Mouse (Mus musculus): ENCODE data around the gene Acat2. TPM values are rescaled to one million over a fixed set of nuclear protein-coding genes. Genes with fewer than 3 reads are reported as not detected.
A peak's percentile ranks its signal among the peaks of the same experiment; 100 is the strongest.
"Not testable (repeated sequence)": the region's sequence is repeated elsewhere in the genome, so short reads cannot be mapped to it uniquely, and the experiment has no call there.

Gene Acat2
- polyA plus RNA-seq, 1 experiment from 2014 or later: 348 TPM

DNA sequence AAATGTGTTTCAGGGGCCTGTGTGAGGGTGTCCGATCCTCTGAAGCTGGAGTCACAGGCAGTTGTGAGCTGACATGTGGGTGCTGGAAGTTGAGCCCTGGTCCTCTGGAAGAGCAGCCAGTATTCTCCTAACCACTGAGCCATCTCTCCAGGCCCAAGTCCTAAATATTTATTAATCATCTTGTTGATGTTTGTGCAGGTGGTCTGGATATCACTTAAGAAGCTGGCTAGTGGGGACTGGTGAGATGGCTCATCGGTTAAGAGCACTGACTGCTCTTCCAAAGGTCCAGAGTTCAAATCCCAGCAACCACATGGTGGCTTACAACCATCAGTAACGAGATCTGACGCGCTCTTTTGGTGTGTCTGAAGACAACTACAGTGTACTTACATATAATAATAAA lies 10.9 kb downstream of the Acat2 start:
- H3K27me3 ChIP-seq: no peaks in the 10 kb centered on the region
- no peaks in the 10 kb centered on the region for H3K4me1 ChIP-seq
- no peak overlapping the region for H3K9ac ChIP-seq
- H3K27ac ChIP-seq: no peak overlapping the region
- H3K36me3 ChIP-seq (ENCODE audit: poor library complexity, severe bottlenecking): peaks cover 76% of the 10 kb centered on the region
- WGBS: 93% methylated on average over 5 of the region's 5 CpGs
- no peak overlapping the region for H3K4me3 ChIP-seq
- no peaks in the 10 kb centered on the region for H3K9me3 ChIP-seq (replicated peaks)
- H3K4me2 ChIP-seq: no peak overlapping the region
- ATAC-seq: no peak

DNA sequence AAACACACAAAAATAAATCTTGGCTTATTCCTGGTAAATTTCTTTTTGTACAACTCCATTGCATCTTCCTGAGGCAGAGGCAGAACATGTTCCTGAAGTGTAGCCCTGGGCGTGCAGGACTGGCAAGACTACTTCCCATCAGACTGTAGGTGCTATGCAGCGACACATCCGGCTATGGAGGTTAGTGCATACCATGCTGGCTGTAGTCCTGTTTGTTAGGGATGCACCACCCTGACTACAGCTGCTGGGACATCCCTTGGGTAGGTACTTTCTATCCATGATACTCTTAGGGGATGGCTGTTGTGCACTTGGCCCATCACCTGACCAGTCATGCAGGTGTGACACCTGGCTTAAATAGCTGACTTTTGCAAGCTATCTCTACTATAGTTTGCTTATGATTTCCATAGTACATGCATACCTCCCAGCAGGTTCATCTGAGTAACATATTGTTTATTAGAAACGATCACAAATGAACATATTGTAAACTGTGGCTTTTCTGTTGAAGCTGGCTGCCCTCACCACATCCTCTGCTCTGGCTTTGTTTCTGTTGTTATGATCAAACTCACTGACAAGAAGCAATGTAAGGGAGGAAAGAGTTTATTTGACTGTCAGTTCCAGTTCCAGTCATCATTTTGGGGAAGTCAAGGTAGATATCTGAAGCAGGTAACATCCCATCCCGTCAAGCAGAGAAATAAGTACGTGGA lies 17.9 kb downstream of the Acat2 start:
- H3K4me3 ChIP-seq: no peak overlapping the region
- H3K9me3 ChIP-seq (replicated peaks): no peaks in the 10 kb centered on the region
- no peak overlapping the region for H3K4me2 ChIP-seq
- WGBS: 94% methylated on average over 6 of the region's 6 CpGs
- peaks cover 52% of the 10 kb centered on the region for H3K36me3 ChIP-seq (ENCODE audit: poor library complexity, severe bottlenecking)
- ATAC-seq: no peak
- no peak overlapping the region for H3K9ac ChIP-seq
- no peaks in the 10 kb centered on the region for H3K27me3 ChIP-seq
- no peak overlapping the region for H3K27ac ChIP-seq
- peaks cover 12% of the 10 kb centered on the region; the same call in 1 of the 2 replicates for H3K4me1 ChIP-seq

DNA sequence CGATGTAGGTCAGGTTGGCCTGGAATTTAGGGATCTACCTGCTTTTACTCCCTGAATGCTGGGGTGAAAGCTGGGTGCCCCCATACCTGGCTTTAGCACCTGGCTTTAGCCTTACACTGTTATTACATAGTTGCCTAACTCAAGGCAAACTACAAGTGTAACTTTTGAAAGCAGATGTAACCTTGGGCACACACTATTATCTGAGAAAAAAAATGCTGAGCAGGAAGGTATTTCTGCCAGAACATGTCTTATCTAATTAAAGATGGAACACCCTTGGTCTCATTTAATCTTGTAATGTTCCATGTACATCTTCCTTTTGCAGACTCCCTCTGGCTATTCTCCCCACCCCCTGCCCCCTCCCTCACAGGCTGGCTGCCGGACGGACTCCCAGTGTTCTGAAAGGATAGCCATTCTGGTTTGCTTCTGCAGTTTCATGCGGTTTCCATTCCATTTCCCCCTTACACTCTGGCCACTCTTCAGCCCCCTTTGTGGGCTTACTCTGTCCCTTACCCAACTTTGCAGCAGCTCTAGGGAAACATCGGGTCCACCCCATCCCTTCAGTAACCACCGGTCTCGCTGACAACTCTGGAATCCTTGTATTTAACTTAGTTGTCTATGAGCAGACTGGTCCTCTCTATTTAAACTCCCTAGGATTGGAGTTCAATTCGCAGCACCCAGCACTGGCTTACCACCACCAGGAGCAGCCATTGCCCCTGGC lies 18.8 kb downstream of the Acat2 start:
- H3K4me2 ChIP-seq: no peak overlapping the region
- 76% methylated on average over 8 of the region's 8 CpGs for WGBS
- no peak for ATAC-seq

DNA sequence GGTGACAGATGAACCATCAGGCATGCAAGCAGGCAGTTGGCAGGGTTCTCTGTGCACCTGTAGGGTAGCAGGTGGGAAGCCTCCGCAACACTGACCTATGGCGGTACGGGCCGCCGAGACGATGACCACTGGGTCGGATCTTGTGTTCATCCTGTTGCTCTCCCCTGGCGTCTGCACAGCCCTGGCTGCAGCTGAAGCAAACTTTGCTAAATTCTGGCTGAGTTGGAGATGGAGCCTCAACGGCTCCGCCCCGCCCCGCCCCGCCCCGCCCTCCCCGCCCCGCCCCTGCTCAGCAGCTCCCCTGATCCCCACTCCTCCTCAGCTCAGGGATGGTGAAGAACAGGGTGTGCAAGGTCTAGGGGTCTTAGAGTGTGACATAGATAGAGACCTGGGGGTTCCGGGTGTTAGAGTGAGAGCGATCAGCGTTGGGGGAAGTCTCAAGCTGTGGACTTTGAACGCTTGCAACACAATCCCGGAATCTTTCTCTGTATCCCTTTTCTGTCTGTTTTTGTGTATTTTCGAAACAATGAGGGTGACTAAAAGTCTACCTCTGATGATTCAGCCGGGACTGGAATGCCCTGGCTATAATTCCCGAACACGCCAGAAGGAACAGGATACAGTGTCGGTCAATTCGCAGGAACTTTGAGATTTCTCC lies 20.3 kb downstream of the Acat2 start, which contains the start of gene Acat3:
Acat3 (minus strand) TSS at position 450 of the 655 bp plus-strand sequence.
- Histone ChIP-seq H3K27ac (no peak within 1 kb of the TSS), H3K9ac (no peak within 1 kb of the TSS), H3K9me3 (replicated peaks) (no peaks in the 10 kb centered on the region), H3K27me3 (no peaks in the 10 kb centered on the region), H3K4me1 (peaks cover 20% of the 10 kb centered on the region), H3K4me3 (peak within 1 kb of the TSS; percentile 24), H3K36me3 (ENCODE audit: poor library complexity, severe bottlenecking) (peaks cover 33% of the 10 kb centered on the region), H3K4me2 (peak within 1 kb of the TSS; percentile 53)
- ATAC-seq: peak; percentile 75
- 15% methylated on average over 27 of the region's 27 CpGs for WGBS

More for the DNA sequence above, 18.8 kb downstream of the Acat2 start:
- no peak overlapping the region for H3K27ac ChIP-seq
- no peaks in the 10 kb centered on the region for H3K9me3 ChIP-seq (replicated peaks)
- peaks cover 46% of the 10 kb centered on the region for H3K36me3 ChIP-seq (ENCODE audit: poor library complexity, severe bottlenecking)
- no peaks in the 10 kb centered on the region for H3K27me3 ChIP-seq
- peaks cover 12% of the 10 kb centered on the region; the same call in 1 of the 2 replicates for H3K4me1 ChIP-seq
- no peak overlapping the region for H3K9ac ChIP-seq
- H3K4me3 ChIP-seq: no peak overlapping the region

DNA sequence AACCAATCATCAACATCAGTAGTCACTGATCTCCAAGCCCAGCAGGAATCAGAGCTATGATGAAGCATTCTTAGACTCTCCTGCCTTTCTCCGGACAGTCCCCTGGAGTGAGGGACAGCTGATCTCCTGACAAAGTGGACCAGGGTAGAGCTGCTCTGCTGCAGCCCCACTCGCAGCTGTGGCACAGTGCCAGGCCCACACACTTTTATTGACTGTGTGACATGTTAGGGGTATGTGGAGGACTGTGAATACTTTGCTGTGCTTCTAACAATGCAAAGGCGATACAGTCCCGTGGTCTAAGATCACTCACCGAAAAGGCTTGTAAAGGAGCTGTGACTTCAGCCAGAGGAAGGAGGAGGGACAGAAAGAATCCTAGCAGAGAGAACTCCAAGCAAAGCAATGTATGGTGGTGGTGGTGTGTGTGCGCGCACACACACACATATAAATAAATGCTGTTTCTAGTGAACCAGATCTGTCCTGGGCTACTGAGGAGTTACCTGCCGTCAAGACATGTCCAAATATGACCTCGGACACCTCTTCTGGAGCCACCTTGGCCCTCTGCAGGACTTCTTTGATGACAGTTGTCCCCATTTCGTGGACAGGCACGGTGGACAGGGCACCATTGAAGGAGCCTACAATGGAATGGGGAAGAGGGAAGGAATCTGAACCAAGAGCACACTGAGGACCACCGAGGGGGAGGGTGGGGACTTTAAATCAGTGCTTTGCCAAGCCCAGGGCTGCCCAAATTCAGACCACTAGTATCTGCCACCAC lies 21.0 kb downstream of the Acat2 start:
- WGBS: 25% methylated on average over 3 of the region's 12 CpGs
- H3K36me3 ChIP-seq (ENCODE audit: poor library complexity, severe bottlenecking): peaks cover 25% of the 10 kb centered on the region
- H3K27ac ChIP-seq; H3K9me3 ChIP-seq (replicated peaks); H3K9ac ChIP-seq; H3K27me3 ChIP-seq: not testable (repeated sequence)
- peak; percentile 48 for ATAC-seq
- H3K4me2 ChIP-seq: peak overlapping the region; percentile 53
- H3K4me3 ChIP-seq: peak overlapping the region; percentile 24
- peaks cover 20% of the 10 kb centered on the region for H3K4me1 ChIP-seq

DNA sequence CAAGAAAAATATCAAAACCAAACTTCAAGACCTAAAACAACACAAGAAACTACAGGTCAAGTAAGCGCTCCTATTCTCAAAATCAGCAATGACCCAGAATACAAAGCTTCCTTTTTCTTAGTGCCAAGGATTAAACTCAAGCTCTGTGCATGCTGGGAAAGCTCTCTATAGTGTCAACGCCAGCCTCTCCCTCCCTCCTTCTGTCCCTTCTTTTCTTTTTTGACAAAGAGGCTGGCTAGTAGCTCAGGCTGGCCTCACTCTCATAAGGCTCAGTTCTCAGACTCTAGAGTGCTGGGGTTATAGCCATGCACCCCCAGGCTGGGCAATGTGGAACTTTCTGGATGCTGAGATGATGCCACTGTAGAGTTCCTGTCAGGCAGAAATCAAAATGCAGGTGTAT lies 22.5 kb downstream of the Acat2 start:
- H3K27me3 ChIP-seq: no peaks in the 10 kb centered on the region

DNA sequence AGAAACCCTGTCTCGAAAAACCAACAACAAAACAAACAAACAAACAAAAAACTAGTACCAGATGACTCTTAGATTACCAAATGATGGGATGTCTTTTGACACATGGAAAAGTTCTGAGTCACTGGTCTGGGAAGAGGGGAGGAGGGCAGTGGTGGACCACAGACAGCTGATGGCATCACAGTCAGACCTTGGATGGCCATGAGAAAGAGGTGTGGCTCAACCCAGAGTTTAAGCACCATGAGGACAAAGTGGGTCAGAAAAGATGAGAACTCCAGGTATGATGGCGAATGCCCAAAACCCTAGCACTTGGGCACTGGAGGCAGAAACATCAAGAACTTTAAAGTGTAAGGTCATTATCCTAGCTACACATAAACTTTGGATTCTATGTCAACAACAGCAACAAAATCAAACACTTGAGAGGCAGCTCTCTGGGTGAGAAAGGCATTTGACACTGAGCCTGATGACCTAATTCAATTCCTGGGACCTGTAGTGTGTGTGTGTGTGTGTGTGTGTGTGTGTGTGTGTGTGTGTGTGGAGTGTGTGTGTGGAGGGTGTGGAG lies 23.1 kb downstream of the Acat2 start:
- Histone ChIP-seq H3K9me3 (replicated peaks) (no peaks in the 10 kb centered on the region), H3K27ac (no peak overlapping the region), H3K4me2 (no peak overlapping the region), H3K4me3 (no peak overlapping the region), H3K4me1 (peaks cover 20% of the 10 kb centered on the region), H3K27me3 (no peaks in the 10 kb centered on the region), H3K36me3 (ENCODE audit: poor library complexity, severe bottlenecking) (peaks cover 8% of the 10 kb centered on the region), H3K9ac (no peak overlapping the region)
- WGBS: 81% methylated on average over 2 of the region's 2 CpGs
- ATAC-seq: no peak

More for the DNA sequence above, 22.5 kb downstream of the Acat2 start:
- H3K9me3 ChIP-seq (replicated peaks): no peaks in the 10 kb centered on the region
- no peak for ATAC-seq
- H3K9ac ChIP-seq: no peak overlapping the region
- H3K4me3 ChIP-seq: no peak overlapping the region
- 12% methylated on average over 2 of the region's 2 CpGs for WGBS
- H3K36me3 ChIP-seq (ENCODE audit: poor library complexity, severe bottlenecking): peaks cover 14% of the 10 kb centered on the region
- no peak overlapping the region for H3K4me2 ChIP-seq
- no peak overlapping the region for H3K27ac ChIP-seq
- H3K4me1 ChIP-seq: peaks cover 20% of the 10 kb centered on the region

DNA sequence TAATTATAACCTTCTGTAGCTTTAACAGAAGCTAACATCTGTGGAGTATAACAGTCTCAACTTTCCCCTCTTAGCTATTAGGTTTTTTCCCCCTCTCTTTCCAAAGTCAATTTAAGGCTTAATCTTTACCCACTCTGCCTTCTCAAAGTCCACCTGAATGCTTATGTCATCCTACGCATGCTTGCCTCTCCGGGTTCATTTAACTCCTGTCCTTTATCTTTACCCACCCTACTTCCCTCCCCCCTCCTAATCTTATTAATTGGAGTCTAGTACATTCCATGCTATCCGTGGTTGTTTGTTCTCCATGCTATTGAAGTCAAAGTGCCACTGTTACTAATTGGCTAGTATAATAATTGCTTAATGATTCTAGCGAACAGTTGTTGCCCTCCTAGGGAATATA lies 24.8 kb downstream of the Acat2 start:
- ATAC-seq: no peak
- H3K36me3 ChIP-seq (ENCODE audit: poor library complexity, severe bottlenecking): no peaks in the 10 kb centered on the region
- 13% methylated on average over 4 of the region's 4 CpGs for WGBS
- no peaks in the 10 kb centered on the region for H3K9me3 ChIP-seq (replicated peaks)
- no peaks in the 10 kb centered on the region for H3K27me3 ChIP-seq
- no peak overlapping the region for H3K4me3 ChIP-seq
- H3K4me1 ChIP-seq: peaks cover 20% of the 10 kb centered on the region
- no peak overlapping the region for H3K27ac ChIP-seq
- no peak overlapping the region for H3K4me2 ChIP-seq
- no peak overlapping the region for H3K9ac ChIP-seq

DNA sequence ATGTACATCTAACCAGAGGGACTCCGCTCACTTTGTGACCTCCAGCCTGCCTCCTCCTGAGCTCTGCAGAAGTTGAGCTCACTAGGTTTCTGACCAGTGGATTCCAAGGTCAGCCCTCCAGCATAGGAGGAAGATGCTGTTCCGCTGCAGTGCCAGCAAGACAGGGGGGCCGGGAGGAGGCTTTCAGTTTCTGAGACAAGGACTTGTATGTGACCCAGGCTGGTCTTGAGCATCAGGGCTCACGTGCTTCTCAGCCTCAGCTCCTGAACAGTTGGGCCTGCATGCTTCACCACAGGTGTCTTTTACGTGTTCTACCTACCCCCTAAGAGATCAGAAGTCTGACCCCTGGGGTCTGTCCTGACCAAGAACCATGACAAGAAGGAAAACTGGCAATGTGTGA lies 29.0 kb downstream of the Acat2 start:
- not testable (repeated sequence) for H3K4me1 ChIP-seq; H3K9ac ChIP-seq; H3K27ac ChIP-seq; H3K9me3 ChIP-seq (replicated peaks); H3K27me3 ChIP-seq; H3K4me2 ChIP-seq; H3K4me3 ChIP-seq; ATAC-seq
- H3K36me3 ChIP-seq (ENCODE audit: poor library complexity, severe bottlenecking): peaks cover 13% of the 10 kb centered on the region
- WGBS: 89% methylated on average over 5 of the region's 5 CpGs

DNA sequence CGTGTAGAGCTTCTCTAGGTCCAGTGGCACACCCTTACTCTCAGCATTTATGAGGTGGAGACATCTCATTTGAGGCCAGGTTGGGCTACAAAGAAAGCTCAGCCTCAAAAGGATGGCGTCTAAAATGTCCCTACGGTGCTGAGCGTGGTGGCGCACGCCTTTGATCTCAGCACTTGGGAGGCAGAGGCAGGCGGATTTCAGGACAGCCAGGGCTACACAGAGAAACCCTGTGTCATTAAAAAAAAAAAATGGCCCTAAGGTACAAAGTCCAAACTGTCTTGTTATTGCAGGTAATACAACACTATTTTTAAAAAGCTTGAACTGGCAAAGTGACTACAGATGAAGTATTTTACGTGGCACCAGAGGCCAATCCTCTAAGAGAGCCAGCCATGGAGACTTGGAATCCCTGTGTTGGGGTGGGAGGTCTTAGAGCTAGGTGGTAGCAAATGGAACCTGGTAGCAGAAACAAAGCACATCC lies 34.8 kb downstream of the Acat2 start:
- Histone ChIP-seq H3K9me3 (replicated peaks) (no peaks in the 10 kb centered on the region), H3K4me2 (no peak overlapping the region), H3K4me3 (no peak overlapping the region), H3K27ac (no peak overlapping the region), H3K4me1 (no peaks in the 10 kb centered on the region), H3K27me3 (no peaks in the 10 kb centered on the region), H3K36me3 (ENCODE audit: poor library complexity, severe bottlenecking) (peaks cover 68% of the 10 kb centered on the region), H3K9ac (no peak overlapping the region)
- 87% methylated on average over 8 of the region's 8 CpGs for WGBS
- ATAC-seq: no peak

DNA sequence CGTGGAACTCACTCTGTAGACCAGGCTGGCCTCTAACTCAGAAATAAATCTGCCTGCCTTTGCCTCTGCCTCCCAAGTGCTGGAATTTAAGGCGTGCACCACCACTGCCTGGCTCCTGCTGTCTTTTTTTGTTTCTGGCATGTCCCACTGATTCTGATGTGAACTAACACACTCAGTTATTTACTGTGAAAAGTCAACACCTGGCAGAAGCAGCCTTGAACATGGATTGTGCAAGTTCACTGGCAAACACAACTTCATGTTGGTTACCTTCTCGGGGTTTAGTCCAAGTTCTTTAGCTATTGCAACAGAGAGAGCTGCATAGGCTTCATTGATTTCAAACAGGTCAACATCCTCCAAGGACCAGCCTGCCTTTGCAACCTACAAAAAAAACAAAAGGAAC lies 35.5 kb downstream of the Acat2 start:
- Histone ChIP-seq H3K4me3 (no peak overlapping the region), H3K36me3 (ENCODE audit: poor library complexity, severe bottlenecking) (peaks cover 76% of the 10 kb centered on the region), H3K27me3 (no peaks in the 10 kb centered on the region), H3K4me2 (no peak overlapping the region), H3K9ac (no peak overlapping the region), H3K4me1 (no peaks in the 10 kb centered on the region), H3K9me3 (replicated peaks) (no peaks in the 10 kb centered on the region), H3K27ac (no peak overlapping the region)
- ATAC-seq: no peak
- WGBS: 96% methylated on average over 3 of the region's 3 CpGs
